Mouse (Mus musculus): ENCODE data around the gene Clic4. TPM values are rescaled to one million over a fixed set of nuclear protein-coding genes. Genes with fewer than 3 reads are reported as not detected.

Clic4 gene
- polyA plus RNA-seq, 1 experiment from 2014 or later = 147 TPM

DNA sequence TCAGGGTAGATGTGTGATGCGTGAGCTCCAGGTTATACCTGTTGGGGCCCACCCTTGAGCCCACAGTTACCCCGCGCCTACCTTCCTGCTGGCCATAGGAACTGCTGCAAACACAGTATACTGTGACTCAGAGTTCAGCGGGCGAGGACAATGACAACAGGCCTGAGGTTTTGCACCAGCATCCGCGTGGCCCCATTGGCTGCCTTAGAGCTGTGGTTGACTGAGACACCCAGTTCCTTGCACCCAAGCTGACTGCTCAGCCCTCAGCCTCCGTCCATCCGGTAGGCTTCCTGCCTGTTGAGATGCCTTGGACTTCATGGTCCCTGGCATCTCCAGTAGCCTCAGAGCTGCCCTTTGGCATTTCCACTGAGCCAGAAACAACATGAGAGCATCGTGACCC is 103.5 kb downstream of the Clic4 start:
- no peak overlapping the region for H3K27ac ChIP-seq
- no peak for TF ChIP-seq CTCF (IDR thresholded peaks at IDR 0.05; ENCODE audit: low read depth)
- DNase-seq (ENCODE audit: low spot score) = no peak
- no peak for ATAC-seq (replicated peaks; ENCODE audit: low FRiP score, low read depth)
- H3K9ac ChIP-seq (ENCODE audit: low read depth, low read length) = no peak overlapping the region
- no peak overlapping the region for H3K4me2 ChIP-seq (ENCODE audit: low read length)
- H3K9me3 ChIP-seq (replicated peaks; ENCODE audit: low read length) = no peaks in the 10 kb centered on the region
- 81% methylated on average over 10 of the region's 10 CpGs for WGBS
- no peak overlapping the region for H3K4me3 ChIP-seq (replicated peaks; ENCODE audit: low read depth, low read length)
- H3K4me1 ChIP-seq (replicated peaks; ENCODE audit: insufficient read depth, low read length) = peaks cover 4% of the 10 kb centered on the region; the same call in 1 of the 2 replicates
- no peaks in the 10 kb centered on the region for H3K36me3 ChIP-seq (ENCODE audit: insufficient read depth, low read length)
- H3K27me3 ChIP-seq (ENCODE audit: insufficient read depth, low read length) = peaks cover 18% of the 10 kb centered on the region; the same call in 1 of the 2 replicates

DNA sequence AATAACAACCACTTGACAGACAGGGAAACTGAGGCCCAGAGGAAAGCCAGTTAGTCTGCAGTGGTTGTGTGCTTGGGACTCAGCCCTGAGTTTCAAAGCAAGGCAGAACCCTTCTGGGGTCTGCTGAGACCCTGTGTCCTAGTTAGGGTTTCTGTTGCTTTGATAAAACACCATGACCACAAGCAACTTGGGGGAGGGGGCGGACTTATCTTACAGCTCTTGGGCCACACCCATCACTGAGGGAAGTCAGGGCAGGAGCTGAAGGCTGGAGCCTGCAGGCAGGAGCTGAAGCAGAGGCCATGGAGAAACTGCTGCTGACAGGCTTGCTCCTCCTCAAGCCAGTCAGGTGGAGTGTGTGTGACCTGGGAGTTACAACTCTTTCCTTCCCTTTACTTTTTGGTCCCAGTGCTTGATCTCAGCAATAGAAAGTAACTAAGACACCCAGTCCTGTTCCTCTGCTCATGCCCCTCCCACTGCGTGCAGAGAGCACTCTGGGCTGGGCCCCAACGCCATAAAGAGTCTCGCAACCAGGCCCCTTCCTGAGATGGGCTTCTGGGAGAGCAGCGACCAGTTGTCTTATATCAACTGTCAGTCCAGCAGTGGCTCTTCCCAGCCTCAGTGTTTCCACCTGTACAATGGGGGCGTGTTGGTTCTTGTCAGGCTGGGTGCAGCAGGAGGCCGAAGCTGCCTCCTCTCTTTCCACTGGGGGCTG is 104.6 kb downstream of the Clic4 start:
- 64% methylated on average over 7 of the region's 7 CpGs for WGBS
- H3K9ac ChIP-seq (ENCODE audit: low read depth, low read length) = no peak overlapping the region
- H3K4me2 ChIP-seq (ENCODE audit: low read length) = no peak overlapping the region
- ATAC-seq (replicated peaks; ENCODE audit: low FRiP score, low read depth) (no peak), DNase-seq (ENCODE audit: low spot score) (no peak)
- no peak overlapping the region for H3K27ac ChIP-seq
- TF ChIP-seq CTCF (IDR thresholded peaks at IDR 0.05; ENCODE audit: low read depth) = no peak
- no peaks in the 10 kb centered on the region for H3K9me3 ChIP-seq (replicated peaks; ENCODE audit: low read length)
- no peaks in the 10 kb centered on the region for H3K36me3 ChIP-seq (ENCODE audit: insufficient read depth, low read length)
- no peak overlapping the region for H3K4me3 ChIP-seq (replicated peaks; ENCODE audit: low read depth, low read length)
- peaks cover 18% of the 10 kb centered on the region; the same call in 1 of the 2 replicates for H3K27me3 ChIP-seq (ENCODE audit: insufficient read depth, low read length)
- peaks cover 4% of the 10 kb centered on the region; the same call in 1 of the 2 replicates for H3K4me1 ChIP-seq (replicated peaks; ENCODE audit: insufficient read depth, low read length)

DNA sequence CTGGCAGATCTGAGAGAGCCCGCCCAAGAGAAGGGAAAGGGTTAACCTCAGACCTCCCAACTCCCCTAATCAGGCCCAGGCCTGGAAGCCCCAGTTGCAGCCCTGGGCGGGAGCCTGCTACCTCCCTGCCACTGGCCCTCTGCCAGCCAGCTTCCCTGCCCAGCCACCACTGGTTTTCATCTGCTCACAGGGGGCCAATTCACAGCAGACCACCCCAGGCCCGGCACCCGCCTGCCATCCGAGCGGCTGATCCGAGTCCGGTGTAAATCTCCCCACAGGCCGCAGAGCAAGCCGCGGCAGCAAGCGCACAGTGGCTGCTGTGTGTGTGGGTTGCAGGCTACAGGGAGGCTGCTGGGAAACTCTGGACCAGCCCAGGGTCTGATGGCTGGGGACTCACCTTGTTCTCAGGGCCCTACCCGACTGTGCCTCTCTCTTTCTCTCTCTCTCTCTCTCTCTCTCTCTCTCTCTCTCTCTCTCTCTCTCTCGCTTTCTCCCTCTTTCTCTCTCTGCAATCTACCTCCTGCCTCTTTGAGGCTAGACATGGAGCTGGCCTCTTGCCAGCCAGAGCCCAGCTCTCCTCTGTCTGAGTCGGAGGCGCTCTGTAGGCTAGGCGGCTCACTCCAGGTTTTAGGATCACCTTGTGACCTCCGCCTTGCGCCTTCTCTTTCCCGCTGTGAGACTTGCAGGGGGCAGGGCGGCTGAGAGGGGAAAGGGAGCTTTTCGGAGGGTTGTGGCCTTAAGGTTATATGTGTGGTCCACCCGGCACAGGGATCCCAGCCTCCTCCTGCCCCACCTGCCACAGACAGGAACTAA is 106.0 kb downstream of the Clic4 start:
- WGBS = 13% methylated on average over 23 of the region's 23 CpGs
- Histone ChIP-seq H3K4me3 (replicated peaks; ENCODE audit: low read depth, low read length) (no peak overlapping the region), H3K27ac (no peak overlapping the region), H3K27me3 (ENCODE audit: insufficient read depth, low read length) (peaks cover 18% of the 10 kb centered on the region; the same call in 1 of the 2 replicates), H3K4me1 (replicated peaks; ENCODE audit: insufficient read depth, low read length) (peaks cover 4% of the 10 kb centered on the region; the same call in 1 of the 2 replicates), H3K9me3 (replicated peaks; ENCODE audit: low read length) (no peaks in the 10 kb centered on the region), H3K4me2 (ENCODE audit: low read length) (no peak overlapping the region), H3K9ac (ENCODE audit: low read depth, low read length) (no peak overlapping the region), H3K36me3 (ENCODE audit: insufficient read depth, low read length) (no peaks in the 10 kb centered on the region)
- ATAC-seq (replicated peaks; ENCODE audit: low FRiP score, low read depth) = peak; percentile 27; the same call in 1 of the 2 replicates
- TF ChIP-seq CTCF (IDR thresholded peaks at IDR 0.05; ENCODE audit: low read depth) = 0 out of 2 replicates have a peak, but pooled peaks have one; percentile 2
- no peak for DNase-seq (ENCODE audit: low spot score)

DNA sequence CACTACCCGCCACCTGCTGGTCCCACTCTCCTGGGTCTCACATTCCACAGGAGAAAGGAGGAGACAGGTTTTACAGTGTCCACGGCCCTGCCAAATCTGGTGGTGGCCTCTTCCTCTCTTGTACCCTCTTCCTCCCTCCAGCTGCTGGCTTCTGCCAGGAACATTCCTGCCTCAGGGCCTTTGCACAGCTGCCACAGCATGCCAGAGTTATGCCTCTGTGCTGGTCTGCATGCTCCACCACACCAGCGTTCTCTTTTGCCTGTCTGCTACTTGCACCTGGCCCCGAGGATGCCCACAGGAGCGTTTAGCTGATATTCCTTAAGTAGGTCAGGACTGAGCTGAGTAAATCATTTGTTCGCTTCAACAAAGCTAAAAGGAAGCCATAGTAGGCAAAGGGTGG is 106.9 kb downstream of the Clic4 start:
- H3K9ac ChIP-seq (ENCODE audit: low read depth, low read length) = no peak overlapping the region
- H3K4me2 ChIP-seq (ENCODE audit: low read length) = no peak overlapping the region
- H3K27me3 ChIP-seq (ENCODE audit: insufficient read depth, low read length) = peaks cover 20% of the 10 kb centered on the region; the same call in 1 of the 2 replicates
- no peak for DNase-seq (ENCODE audit: low spot score)
- H3K9me3 ChIP-seq (replicated peaks; ENCODE audit: low read length) = no peaks in the 10 kb centered on the region
- 62% methylated on average over 6 of the region's 6 CpGs for WGBS
- TF ChIP-seq CTCF (IDR thresholded peaks at IDR 0.05; ENCODE audit: low read depth) = no peak
- peaks cover 4% of the 10 kb centered on the region; the same call in 1 of the 2 replicates for H3K4me1 ChIP-seq (replicated peaks; ENCODE audit: insufficient read depth, low read length)
- H3K27ac ChIP-seq = no peak overlapping the region
- H3K4me3 ChIP-seq (replicated peaks; ENCODE audit: low read depth, low read length) = no peak overlapping the region
- ATAC-seq (replicated peaks; ENCODE audit: low FRiP score, low read depth) = no peak
- no peaks in the 10 kb centered on the region for H3K36me3 ChIP-seq (ENCODE audit: insufficient read depth, low read length)

Other genes starting within 250 kb of the Clic4 start
- 0.05 TPM in 1 of 2 replicates, not detected in the other for gene Runx3, start 152.2 kb downstream of the Clic4 start, polyA plus RNA-seq (2015; fragmentation: Nextera tagmentation; extraction: Ambion mirVana)
- gene Srrm1, start 80.5 kb upstream of the Clic4 start, polyA plus RNA-seq (2015; fragmentation: Nextera tagmentation; extraction: Ambion mirVana) = 183 and 203 TPM in 2 replicates
- gene Ncmap, start 125.4 kb upstream of the Clic4 start, polyA plus RNA-seq (2015; fragmentation: Nextera tagmentation; extraction: Ambion mirVana) = 2.0 and 2.6 TPM in 2 replicates
- 16.2 and 17.8 TPM in 2 replicates for gene Rcan3, start 161.0 kb upstream of the Clic4 start, polyA plus RNA-seq (2015; fragmentation: Nextera tagmentation; extraction: Ambion mirVana)
- 0.42 and 0.52 TPM in 2 replicates for gene Stpg1, start 222.0 kb upstream of the Clic4 start, polyA plus RNA-seq (2015; fragmentation: Nextera tagmentation; extraction: Ambion mirVana)
- gene Nipal3, start 222.2 kb upstream of the Clic4 start, polyA plus RNA-seq (2015; fragmentation: Nextera tagmentation; extraction: Ambion mirVana) = 6.3 and 6.8 TPM in 2 replicates

All from kidney, postnatal 0 days (tissue).